Mouse (Mus musculus) liver, embryonic 14 days (tissue): ENCODE data around the gene Brdt. TPM values are rescaled to one million over a fixed set of nuclear protein-coding genes. Genes with fewer than 3 reads are reported as not detected.

Source experiments
- polyA plus RNA-seq: library from polyadenylated mRNA; depleted of rRNA; stranded (reverse); fragments of >200 nt; gene quantifications from 2 replicates; pipeline ENCODE4 v1.2.3, GENCODE M21; 2012; rRNA removed

Gene Brdt
- 0.15 TPM in 2 replicates for polyA plus RNA-seq

GRCm38 (mm10) chr5:107330916-107331421, at the start of gene Brdt:
TSS of gene Brdt (plus strand) at chr5:107331159.

GRCm38 (mm10) chr5:107289234-107289764, 41.7 kb upstream of the Brdt start, which contains the start of gene Tgfbr3:
TSS of gene Tgfbr3 (minus strand) at chr5:107289629.

GRCm38 (mm10) chr5:107402436-107402835, 71.5 kb downstream of the Brdt start, which contains the start of gene Ephx4:
TSS of gene Ephx4 (plus strand) at chr5:107402736.

GRCm38 (mm10) chr5:107431249-107431648, 100.3 kb downstream of the Brdt start, which contains the start of gene Lpcat2b:
TSS of gene Lpcat2b (plus strand) at chr5:107431549.

Other genes with a start within 250 kb of the Brdt start
- gene Tgfbr3, start 41.5 kb upstream of the Brdt start, polyA plus RNA-seq: 3.8 and 4.6 TPM in 2 replicates
- 0.03 and 0.06 TPM in 2 replicates for gene Ephx4, start 71.6 kb downstream of the Brdt start, polyA plus RNA-seq
- gene Lpcat2b, start 100.4 kb downstream of the Brdt start, polyA plus RNA-seq: not detected in 2 replicates
- 1.2 and 1.3 TPM in 2 replicates for gene Btbd8, start 106.8 kb downstream of the Brdt start, polyA plus RNA-seq
- 0.02 and 0.05 TPM in 2 replicates for gene Gm42669, start 176.5 kb downstream of the Brdt start, polyA plus RNA-seq
- gene 1700028K03Rik, start 203.6 kb downstream of the Brdt start, polyA plus RNA-seq: 0.01 and 0.03 TPM in 2 replicates